In the genomic region with DNA sequence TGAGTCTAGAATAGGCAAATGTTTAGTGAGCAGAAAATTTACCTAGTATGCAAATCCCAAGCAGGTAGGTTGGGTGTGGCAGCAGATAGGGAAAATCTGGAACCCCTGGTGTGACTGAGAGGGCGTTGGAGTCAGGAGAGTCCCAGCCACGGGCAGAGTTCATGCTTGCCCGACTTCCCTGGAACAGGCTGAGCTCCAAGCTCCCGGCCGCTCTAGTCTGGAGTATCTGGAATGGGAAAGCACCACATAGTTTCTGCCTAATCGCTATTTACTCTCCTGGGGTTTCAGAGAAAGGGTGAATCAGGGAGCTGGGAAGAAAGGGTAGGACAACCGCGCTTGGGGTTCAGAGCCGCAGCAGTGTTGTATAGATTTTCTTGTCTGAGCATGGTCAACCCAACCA, we compare ENCODE assay signal across 20 mouse cellular contexts.
DNase-seq lines count a peak whose midpoint lies in the region; ATAC-seq and TF ChIP-seq lines count a peak whose summit lies in the region.
"Had no signal": no experiment of that assay in that cellular context is flagged by ENCODE, and none has a peak within 500 bp of the region (broad histone marks: within the 10 kb centered on the region; RNA-seq: fewer than 3 reads in every experiment).

No protein-coding gene starts in this region.

- ATAC-seq in intestine, embryonic 16.5 days: peak; percentile 37
- ATAC-seq in stomach, embryonic 16.5 days (ENCODE audit: insufficient read depth, low FRiP score): no peak
- ATAC-seq: forebrain, embryonic 13.5 days; forebrain, postnatal 0 days; Patski had no signal

- H3K4me1 ChIP-seq in kidney, adult 2 months (ENCODE audit: control insufficient read depth, insufficient read depth, low read length): peaks cover 6% of the 10 kb centered on the region
- peaks cover 27% of the 10 kb centered on the region for H3K4me1 ChIP-seq in intestine, embryonic 16.5 days (ENCODE audit: control insufficient read depth, insufficient read depth, low read length)
- H3K4me1 ChIP-seq in stomach, embryonic 16.5 days (ENCODE audit: control insufficient read depth, insufficient read depth, low read length): peaks cover 17% of the 10 kb centered on the region
- H3K4me1 ChIP-seq in embryonic facial prominence, embryonic 10.5 days: peaks cover 24% of the 10 kb centered on the region

- 0 out of 2 replicates have a peak overlapping the region, but pooled peaks have one; percentile 13 for H3K9ac ChIP-seq in intestine, embryonic 16.5 days (ENCODE audit: low read depth, low read length)
- no peak overlapping the region for H3K9ac ChIP-seq in stomach, embryonic 16.5 days (ENCODE audit: low read length)
- H3K9ac ChIP-seq: embryonic facial prominence, embryonic 13.5 days; forebrain, embryonic 13.5 days; forebrain, postnatal 0 days; heart, embryonic 13.5 days; hindbrain, embryonic 13.5 days had no signal

- TF ChIP-seq CTCF in kidney, adult 2 months (conservative IDR thresholded peaks at IDR 0.05; ENCODE audit: insufficient read depth, insufficient read length, low read depth, low read length): no peak

- no peak for TF ChIP-seq POLR2A in kidney, adult 2 months (IDR thresholded peaks at IDR 0.05; ENCODE audit: low read depth, low read length)

- no peaks in the 10 kb centered on the region for H3K9me3 ChIP-seq in intestine, embryonic 16.5 days (ENCODE audit: control insufficient read depth, low read length)
- no peaks in the 10 kb centered on the region for H3K9me3 ChIP-seq in stomach, embryonic 16.5 days (replicated peaks; ENCODE audit: control insufficient read depth, low read length)
- H3K9me3 ChIP-seq in embryonic facial prominence, embryonic 10.5 days: no peaks in the 10 kb centered on the region
- H3K9me3 ChIP-seq: embryonic facial prominence, embryonic 13.5 days; forebrain, embryonic 13.5 days; heart, embryonic 13.5 days; hindbrain, embryonic 13.5 days had no signal

- H3K4me2 ChIP-seq in intestine, embryonic 16.5 days (ENCODE audit: low read depth, low read length): no peak overlapping the region; the same call in 1 of the 2 replicates
- no peak overlapping the region for H3K4me2 ChIP-seq in stomach, embryonic 16.5 days (ENCODE audit: low read depth, low read length)
- H3K4me2 ChIP-seq: forebrain, embryonic 13.5 days; heart, embryonic 13.5 days had no signal

- no peak overlapping the region for H3K27ac ChIP-seq in kidney, adult 2 months (ENCODE audit: insufficient read depth, low read depth, low read length)
- peak overlapping the region; percentile 74 for H3K27ac ChIP-seq in intestine, embryonic 16.5 days (ENCODE audit: low read length)
- peak overlapping the region; percentile 60; the same call in 1 of the 2 replicates for H3K27ac ChIP-seq in stomach, embryonic 16.5 days (ENCODE audit: low read length)
- no peak overlapping the region for H3K27ac ChIP-seq in embryonic facial prominence, embryonic 10.5 days (replicated peaks)
- H3K27ac ChIP-seq: embryonic facial prominence, embryonic 13.5 days; forebrain, embryonic 13.5 days; heart, embryonic 13.5 days; hindbrain, postnatal 0 days had no signal

- peak; percentile 13 for DNase-seq in kidney, adult 2 months
- no peak for DNase-seq in kidney, postnatal 10 days
- DNase-seq in R1 (ENCODE audit: low read depth, low spot score): peak; percentile 44
- DNase-seq in spleen, postnatal 10 days (ENCODE audit: low spot score in 2 of 2): no peak
- DNase-seq in urinary bladder, adult 18-20 months (ENCODE audit: low spot score in 2 of 2): no peak
- no peak for DNase-seq in embryonic facial prominence, embryonic 10.5 days (ENCODE audit: low spot score)
- DNase-seq: adrenal gland, adult 8-10 months; cerebellum, adult 11 months; cerebellum, adult 8-10 months; gastrocnemius, adult 2 months; gastrocnemius, postnatal 25 days had no signal

- WGBS in kidney, adult 2 months: 66% methylated on average over 9 of the region's 9 CpGs
- WGBS in intestine, embryonic 16.5 days: 58% methylated on average over 9 of the region's 9 CpGs
- WGBS in stomach, embryonic 16.5 days: 66% methylated on average over 9 of the region's 9 CpGs
- WGBS in embryonic facial prominence, embryonic 10.5 days: 78% methylated on average over 9 of the region's 9 CpGs

- no peaks in the 10 kb centered on the region for H3K27me3 ChIP-seq in kidney, adult 2 months (replicated peaks; ENCODE audit: control insufficient read depth, insufficient read depth, low read length)
- no peaks in the 10 kb centered on the region for H3K27me3 ChIP-seq in intestine, embryonic 16.5 days (replicated peaks; ENCODE audit: control insufficient read depth, insufficient read depth, low read length)
- no peaks in the 10 kb centered on the region; the same call in 1 of the 2 replicates for H3K27me3 ChIP-seq in stomach, embryonic 16.5 days (ENCODE audit: control insufficient read depth, insufficient read depth, low read length)
- peaks cover 33% of the 10 kb centered on the region for H3K27me3 ChIP-seq in embryonic facial prominence, embryonic 10.5 days (replicated peaks; ENCODE audit: low read depth, poor library complexity, severe bottlenecking)
- H3K27me3 ChIP-seq: forebrain, embryonic 13.5 days; hindbrain, embryonic 13.5 days; Patski had no signal

- H3K4me3 ChIP-seq in kidney, adult 2 months (ENCODE audit: insufficient read depth, low read depth, low read length): no peak overlapping the region
- no peak overlapping the region for H3K4me3 ChIP-seq in intestine, embryonic 16.5 days (ENCODE audit: low read length)
- no peak overlapping the region for H3K4me3 ChIP-seq in stomach, embryonic 16.5 days (replicated peaks; ENCODE audit: low read length)
- no peak overlapping the region for H3K4me3 ChIP-seq in embryonic facial prominence, embryonic 10.5 days
- H3K4me3 ChIP-seq: embryonic facial prominence, embryonic 13.5 days; forebrain, embryonic 13.5 days; gastrocnemius, adult 2 months; heart, embryonic 13.5 days; hindbrain, embryonic 13.5 days had no signal

- H3K36me3 ChIP-seq in kidney, adult 2 months (ENCODE audit: control insufficient read depth, insufficient read depth, low read length): no peaks in the 10 kb centered on the region
- no peaks in the 10 kb centered on the region for H3K36me3 ChIP-seq in intestine, embryonic 16.5 days (ENCODE audit: control insufficient read depth, insufficient read depth, low read length)
- H3K36me3 ChIP-seq in stomach, embryonic 16.5 days (ENCODE audit: control insufficient read depth, insufficient read depth, low read length): no peaks in the 10 kb centered on the region
- no peaks in the 10 kb centered on the region for H3K36me3 ChIP-seq in embryonic facial prominence, embryonic 10.5 days (replicated peaks)
- H3K36me3 ChIP-seq: embryonic facial prominence, embryonic 13.5 days; heart, embryonic 13.5 days; hindbrain, embryonic 13.5 days had no signal

Comparison
In these comparisons a context has a peak if more than half of its experiments do, and no peak if none do; other contexts are left out.
1. DNase-seq: peak in kidney, adult 2 months (single experiment) and R1 (single experiment); none in kidney, postnatal 10 days (single experiment), spleen, postnatal 10 days (0 of 2), urinary bladder, adult 18-20 months (0 of 2) and embryonic facial prominence, embryonic 10.5 days (single experiment).
2. H3K27ac ChIP-seq: peak in intestine, embryonic 16.5 days (single experiment) and stomach, embryonic 16.5 days (single experiment); none in kidney, adult 2 months (single experiment) and embryonic facial prominence, embryonic 10.5 days (single experiment).